Mouse (Mus musculus) midbrain, postnatal 0 days (tissue): ENCODE measurements at regions not wholly inside any gene's neighbourhood (a gene's known extent, or its start where the extent isn't known, plus 50 kb on each side); places are given as distances from the start of the nearest gene placed in this dataset.
A peak's percentile ranks its signal among the peaks of the same experiment; 100 is the strongest.

ENCODE experiments used
- ATAC-seq: fragments of 200-750 bp; cut with Nextera tagmentation; 2 replicates; pipeline ENCODE4 v1.8.0; 2017; ENCODE audit warnings: moderate number of reproducible peaks, mild to moderate bottlenecking, moderate TSS enrichment, moderate library complexity; ENCODE audit not compliant: low FRiP score
- DNase-seq: peaks from one replicate; pipeline ENCODE4 v3.0.0-alpha.2; 2015; ENCODE audit warnings: low spot score
- H3K27ac ChIP-seq: fragments of 300-500 bp; sonication (generic); 2 replicates; pipeline ENCODE4 v1.5.1; 2014; ENCODE audit warnings: low read depth, mild to moderate bottlenecking, low read length, mixed read lengths
- H3K27me3 ChIP-seq: fragments of 300-500 bp; sonication (generic); 2 replicates; pipeline ENCODE4 v1.6.1; 2014; ENCODE audit warnings: low read length, control low read depth, mixed read lengths; ENCODE audit not compliant: insufficient read depth
- H3K36me3 ChIP-seq: fragments of 300-500 bp; sonication (generic); 2 replicates; pipeline ENCODE4 v1.6.1; 2014; ENCODE audit warnings: low read length, control low read depth, mixed read lengths; ENCODE audit not compliant: insufficient read depth
- H3K4me1 ChIP-seq: fragments of 300-500 bp; sonication (generic); 2 replicates; pipeline ENCODE4 v1.6.1; 2014; ENCODE audit warnings: mild to moderate bottlenecking, control low read depth, antibody characterized with exemption, low read length, mixed read lengths; ENCODE audit not compliant: insufficient read depth
- H3K4me2 ChIP-seq: fragments of 300-500 bp; sonication (generic); 2 replicates; pipeline ENCODE4 v1.6.1; 2014; ENCODE audit warnings: low read depth, mild to moderate bottlenecking, low read length, mixed read lengths; ENCODE audit not compliant: poor library complexity, severe bottlenecking
- H3K4me3 ChIP-seq: fragments of 300-500 bp; sonication (generic); 2 replicates; pipeline ENCODE4 v1.5.1; 2014; ENCODE audit warnings: low read depth, mild to moderate bottlenecking, low read length, moderate library complexity
- H3K9ac ChIP-seq: fragments of 300-500 bp; sonication (generic); replicated peaks from 2 replicates; pipeline ENCODE4 v1.6.1; 2014; ENCODE audit warnings: mild to moderate bottlenecking, low read length, moderate library complexity, mixed read lengths; ENCODE audit not compliant: poor library complexity, severe bottlenecking
- H3K9me3 ChIP-seq: fragments of 300-500 bp; sonication (generic); 2 replicates; pipeline ENCODE4 v1.6.1; 2016; ENCODE audit warnings: low read length, control low read depth
- CTCF ChIP-seq: IDR thresholded peaks from 2 replicates; pipeline ENCODE4 v1.5.1; 2016; ENCODE audit warnings: antibody characterized with exemption, mild to moderate bottlenecking
- WGBS: fragments of 180-500 bp; shearing (Covaris S2); extraction: QIAGEN DNeasy Blood & Tissue Kit; methylation state at CpG from one replicate; pipeline ENCODE4 v1.1.7; 2014; 5-methylcytosine and 5-hydroxymethylcytosine counted together

- Histone ChIP-seq H3K9me3 (no peaks in the 10 kb centered on the region), H3K4me2 (no peak overlapping the region), H3K27me3 (no peaks in the 10 kb centered on the region), H3K4me1 (no peaks in the 10 kb centered on the region), H3K36me3 (no peaks in the 10 kb centered on the region), H3K9ac (no peak overlapping the region), H3K27ac (no peak overlapping the region), H3K4me3 (no peak overlapping the region)
- ATAC-seq (no peak), DNase-seq (peak; percentile 55)
- WGBS, result 70% methylated on average over 2 of the region's 2 CpGs
- TF ChIP-seq CTCF, result no peak
These were observed 1225.6 kb upstream of the 1700009N14Rik start for GRCm38 (mm10) chr4:38224512-38224911.
